Mouse (Mus musculus) G1E (cell line): ENCODE results near the gene Ccdc191.

Experiments used
- CTCF ChIP-seq: IDR thresholded peaks from 2 replicates; pipeline ENCODE4 v1.5.1; 2012; ENCODE audit warnings: low read depth, low read length, inconsistent platforms, mixed read lengths
- GATA1 ChIP-seq: IDR thresholded peaks from 2 replicates; pipeline ENCODE4 v1.6.1; 2012; ENCODE audit warnings: borderline replicate concordance, low read length, inconsistent platforms, mixed read lengths
- POLR2AphosphoS5 ChIP-seq: IDR thresholded peaks from 2 replicates; pipeline ENCODE4 v1.6.1; 2012; ENCODE audit warnings: low read depth, low read length, inconsistent platforms; ENCODE audit not compliant: insufficient replicate concordance
- TAL1 ChIP-seq: conservative IDR thresholded peaks from 2 replicates; pipeline ENCODE4 v1.6.1; 2012; ENCODE audit warnings: low read depth, low read length, inconsistent platforms, mixed read lengths

GRCm38 (mm10) chr16:43894501-43894900, 4.9 kb downstream of the Ccdc191 start:
- TF ChIP-seq CTCF (no peak), TAL1 (no peak), GATA1 (no peak), POLR2AphosphoS5 (no peak)
